Mouse (Mus musculus) heart, adult 2 months (tissue): ENCODE results near the gene Col18a1.

Experiments
- CTCF ChIP-seq: fragments of 200-600 bp; IDR thresholded peaks from 2 replicates; pipeline ENCODE4 v1.8.1; 2022; ENCODE audit warnings: antibody characterized with exemption, mild to moderate bottlenecking, moderate library complexity
- POLR2A ChIP-seq: fragments of 200-500 bp; IDR thresholded peaks from 2 replicates; pipeline ENCODE4 v1.6.1; 2011; ENCODE audit warnings: mild to moderate bottlenecking, low read depth, low read length, control low read depth; ENCODE audit not compliant: insufficient read depth

GRCm38 (mm10) chr10:77032591-77033322 is 133.6 kb downstream of the Col18a1 start:
- TF ChIP-seq POLR2A = peak; percentile 33; the same call in 1 of the 2 replicates
- TF ChIP-seq CTCF = peak; percentile 22; the same call in 1 of the 2 replicates
